Mouse (Mus musculus) testis, adult 2 months (tissue): Measurements from ENCODE around the gene Dnm1. TPM values are rescaled to one million over a fixed set of nuclear protein-coding genes. Genes with fewer than 3 reads are reported as not detected.

Experiments
- H3K27ac ChIP-seq: fragments of 200-500 bp; 2 replicates; pipeline ENCODE4 v1.5.1; 2012; ENCODE audit warnings: low read depth, low read length; ENCODE audit not compliant: control insufficient read depth, insufficient read depth
- H3K27me3 ChIP-seq: fragments of 200-500 bp; 2 replicates; pipeline ENCODE4 v1.6.1; 2012; ENCODE audit warnings: mild to moderate bottlenecking, low read length, moderate library complexity; ENCODE audit not compliant: control insufficient read depth, insufficient read depth
- H3K36me3 ChIP-seq: fragments of 200-500 bp; 2 replicates; pipeline ENCODE4 v1.6.1; 2012; ENCODE audit warnings: mild to moderate bottlenecking, low read length; ENCODE audit not compliant: control insufficient read depth, insufficient read depth
- H3K4me1 ChIP-seq: fragments of 200-500 bp; 2 replicates; pipeline ENCODE4 v1.6.1; 2012; ENCODE audit warnings: low read length; ENCODE audit not compliant: control insufficient read depth, insufficient read depth
- H3K4me3 ChIP-seq: fragments of 200-500 bp; 2 replicates; pipeline ENCODE4 v1.5.1; 2012; ENCODE audit warnings: low read depth, mild to moderate bottlenecking, low read length, moderate library complexity, mixed read lengths; ENCODE audit not compliant: control insufficient read depth
- CTCF ChIP-seq: fragments of 200-500 bp; IDR thresholded peaks from 2 replicates; pipeline ENCODE4 v1.5.1; 2012; ENCODE audit warnings: low read depth, mild to moderate bottlenecking, inconsistent platforms, low read length, moderate library complexity; ENCODE audit not compliant: control insufficient read depth, insufficient read depth, insufficient replicate concordance
- POLR2A ChIP-seq: fragments of 200-500 bp; IDR thresholded peaks from 2 replicates; pipeline ENCODE4 v1.6.1; 2012; ENCODE audit warnings: low read depth, mild to moderate bottlenecking, inconsistent platforms, low read length, moderate library complexity; ENCODE audit not compliant: control insufficient read depth
- polyA plus RNA-seq: library from polyadenylated mRNA; depleted of rRNA; stranded (reverse); fragments of >200 nt; gene quantifications from 2 replicates; pipeline ENCODE4 v1.2.3, GENCODE M21; 2012

The Dnm1 gene
- polyA plus RNA-seq, 1 experiment: 36.3 TPM

GRCm38 (mm10) chr2:32310096-32310845, 42.9 kb downstream of the Dnm1 start:
- Histone ChIP-seq H3K4me1 (peaks cover 10% of the 10 kb centered on the region), H3K27ac (no peak overlapping the region), H3K27me3 (no peaks in the 10 kb centered on the region), H3K4me3 (no peak overlapping the region), H3K36me3 (peaks cover 11% of the 10 kb centered on the region)
- TF ChIP-seq CTCF (no peak; the same call in 1 of the 2 replicates), POLR2A (0 out of 2 replicates have a peak, but pooled peaks have one; percentile 17)

DNA sequence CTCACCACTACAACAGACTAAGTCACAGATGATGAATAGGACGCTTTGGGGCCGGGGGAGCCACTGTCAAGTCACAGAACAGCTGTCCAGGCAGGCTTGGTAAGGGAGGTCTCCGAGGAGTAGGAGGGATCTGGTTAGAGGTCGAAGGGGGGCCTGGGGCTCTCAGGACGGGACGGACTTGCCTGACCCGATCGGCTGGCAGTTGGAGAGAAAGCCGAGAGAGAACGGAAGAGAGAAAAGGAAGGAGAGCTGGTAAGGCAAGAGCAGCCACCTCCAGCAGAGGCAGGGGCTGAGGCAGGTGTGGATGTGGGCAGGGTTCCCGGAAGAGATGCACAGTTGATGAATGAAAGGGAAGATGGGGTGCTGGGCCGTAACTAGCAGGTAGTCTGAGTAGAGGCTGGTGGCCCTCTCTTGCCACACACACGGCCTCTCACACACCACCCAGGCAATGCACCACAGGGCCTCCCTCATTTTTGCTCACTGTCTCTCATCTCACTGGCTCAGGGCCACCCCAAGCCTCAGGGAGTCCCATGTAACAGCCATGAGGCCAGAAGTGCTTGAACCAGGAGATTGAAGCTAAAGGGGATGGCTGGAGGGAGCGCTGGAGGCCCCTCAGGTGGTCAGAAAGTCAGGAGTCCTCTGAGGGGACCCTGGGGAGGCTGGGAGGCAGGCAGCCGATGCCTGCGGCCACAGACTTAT, 44.1 kb downstream of the Dnm1 start:
- TF ChIP-seq POLR2A (no peak), CTCF (no peak)
- H3K27ac ChIP-seq: no peak overlapping the region
- peaks cover 13% of the 10 kb centered on the region for H3K36me3 ChIP-seq
- no peaks in the 10 kb centered on the region for H3K27me3 ChIP-seq
- peaks cover 10% of the 10 kb centered on the region for H3K4me1 ChIP-seq
- no peak overlapping the region for H3K4me3 ChIP-seq

DNA sequence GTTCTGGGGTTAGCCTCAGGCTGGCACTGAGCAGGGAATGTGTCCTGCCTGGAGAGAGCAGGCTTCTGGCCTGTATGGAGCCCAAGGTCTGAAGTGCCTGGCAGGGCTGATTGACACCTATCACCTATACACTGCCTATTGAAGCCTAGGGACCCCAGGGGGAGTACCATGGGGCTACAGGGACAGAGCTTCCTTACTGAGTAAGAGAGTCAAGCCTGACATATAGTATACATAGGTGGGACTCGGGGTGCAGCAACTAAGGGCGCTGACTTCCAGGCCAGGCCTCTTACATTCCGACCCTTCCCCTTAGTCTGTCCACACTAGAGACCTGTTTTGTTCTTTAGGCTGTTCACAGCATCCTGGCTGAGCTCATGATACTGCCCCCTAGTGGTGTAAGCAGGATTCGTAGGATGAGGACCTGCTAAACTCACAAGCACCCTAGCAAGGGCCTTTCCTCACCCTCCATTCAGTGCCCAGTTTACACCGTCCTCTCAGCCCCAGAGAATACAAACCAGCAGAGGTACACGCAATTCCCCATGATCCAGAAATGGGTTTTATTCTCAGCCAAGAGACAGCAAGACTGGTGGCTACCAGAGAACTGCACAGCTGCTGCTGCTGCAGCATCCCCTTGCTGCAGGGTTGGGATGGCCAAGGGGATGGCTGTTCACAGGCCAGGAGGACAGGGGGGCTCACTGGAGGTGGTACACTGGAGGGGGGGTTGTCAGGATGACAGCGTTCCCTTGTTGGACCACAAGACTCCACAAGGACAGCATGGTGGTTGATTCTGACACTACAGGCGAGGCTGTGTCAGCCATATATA, 45.0 kb downstream of the Dnm1 start:
- peaks cover 10% of the 10 kb centered on the region for H3K4me1 ChIP-seq
- no peaks in the 10 kb centered on the region for H3K27me3 ChIP-seq
- H3K4me3 ChIP-seq: no peak overlapping the region
- peak; percentile 57 for TF ChIP-seq CTCF
- TF ChIP-seq POLR2A: no peak
- peaks cover 13% of the 10 kb centered on the region for H3K36me3 ChIP-seq
- H3K27ac ChIP-seq: no peak overlapping the region

DNA sequence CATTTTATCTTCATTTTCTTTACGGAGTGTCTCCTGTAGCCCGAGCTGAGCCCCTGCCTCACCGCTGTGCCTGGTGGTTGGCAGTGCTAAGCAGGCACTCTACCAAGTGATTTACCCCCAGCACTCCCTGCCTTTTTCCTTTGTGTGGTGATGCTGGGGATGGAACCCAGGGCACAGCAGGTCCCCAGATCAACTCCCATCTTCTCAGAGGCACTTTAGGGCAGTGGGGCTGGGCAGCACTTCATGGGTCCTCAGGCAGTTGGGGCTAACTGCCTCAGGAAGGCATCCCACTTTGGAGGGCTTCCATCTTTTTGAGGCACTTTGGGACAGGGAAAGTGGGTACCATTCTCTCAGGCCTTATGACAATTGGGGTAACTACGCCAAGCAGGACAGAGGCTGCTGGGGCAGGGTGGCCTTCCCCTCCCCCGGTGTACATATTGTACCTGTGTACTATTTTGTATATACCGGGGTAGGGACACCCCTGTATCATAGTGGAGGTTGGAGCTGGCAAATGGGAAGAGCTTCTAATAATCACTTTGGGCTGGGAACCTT, 45.8 kb downstream of the Dnm1 start:
- no peak overlapping the region for H3K27ac ChIP-seq
- TF ChIP-seq POLR2A (no peak), CTCF (no peak)
- H3K27me3 ChIP-seq: no peaks in the 10 kb centered on the region
- peaks cover 13% of the 10 kb centered on the region for H3K36me3 ChIP-seq
- H3K4me3 ChIP-seq: no peak overlapping the region
- peaks cover 7% of the 10 kb centered on the region for H3K4me1 ChIP-seq

- Histone ChIP-seq H3K4me1 (no peaks in the 10 kb centered on the region), H3K4me3 (no peak overlapping the region), H3K27me3 (no peaks in the 10 kb centered on the region), H3K36me3 (peaks cover 15% of the 10 kb centered on the region), H3K27ac (no peak overlapping the region)
- TF ChIP-seq POLR2A (no peak), CTCF (no peak)
Observed at GRCm38 (mm10) chr2:32306176-32306575, 47.0 kb downstream of the Dnm1 start.

GRCm38 (mm10) chr2:32305668-32306067, 47.5 kb downstream of the Dnm1 start:
- no peak overlapping the region for H3K4me3 ChIP-seq
- peaks cover 15% of the 10 kb centered on the region for H3K36me3 ChIP-seq
- no peaks in the 10 kb centered on the region for H3K27me3 ChIP-seq
- H3K27ac ChIP-seq: no peak overlapping the region
- no peaks in the 10 kb centered on the region for H3K4me1 ChIP-seq
- TF ChIP-seq CTCF: no peak
- TF ChIP-seq POLR2A: no peak
